Mouse (Mus musculus): ENCODE measurements at regions not wholly inside any gene's neighbourhood (a gene's known extent, or its start where the extent isn't known, plus 50 kb on each side); places are given as distances from the start of the nearest gene placed in this dataset.

DNA sequence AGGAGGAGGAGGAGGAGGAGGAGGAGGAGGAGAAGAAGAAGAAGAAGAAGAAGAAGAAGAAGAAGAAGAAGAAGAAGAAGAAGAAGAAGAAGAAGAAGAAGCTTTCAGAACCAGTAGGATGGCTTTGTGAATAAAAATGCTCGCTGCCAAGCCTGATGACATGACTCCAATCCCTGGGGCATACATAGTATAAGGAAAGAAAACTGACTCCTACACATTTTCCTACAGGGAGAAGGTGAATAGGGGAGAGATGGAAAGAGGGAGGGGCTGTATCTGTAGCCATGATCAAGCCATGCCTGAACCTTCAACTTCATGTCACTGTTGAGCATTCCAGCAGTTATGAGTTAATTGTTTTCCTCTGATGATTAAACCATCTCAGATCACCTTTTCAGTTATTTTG lies 460.2 kb upstream of the Gm10131 start:
- no peak for DNase-seq (ENCODE audit: low read depth in 2 of 2, low spot score in 2 of 2)

DNA sequence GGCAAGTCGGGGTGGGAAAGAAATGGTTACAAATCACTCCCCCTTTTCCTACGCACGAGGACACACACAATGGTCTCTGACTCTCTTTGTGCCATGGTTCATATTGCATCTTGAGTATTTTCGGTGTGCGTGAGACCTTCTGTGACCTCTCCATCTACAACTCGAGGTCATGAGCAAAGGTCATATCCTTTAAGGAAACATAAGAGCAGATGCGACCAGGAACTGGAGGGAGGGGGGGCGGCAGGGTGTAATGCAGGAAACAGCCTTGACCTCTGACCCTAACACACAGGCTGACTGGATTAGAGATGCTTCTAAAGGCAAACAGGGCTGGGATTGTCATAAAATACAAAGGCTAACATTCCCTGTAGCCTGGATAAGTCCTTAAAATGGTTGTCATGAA lies 450.7 kb upstream of the Gm10131 start:
- DNase-seq (ENCODE audit: low read depth in 2 of 2, low spot score in 2 of 2): no peak

DNA sequence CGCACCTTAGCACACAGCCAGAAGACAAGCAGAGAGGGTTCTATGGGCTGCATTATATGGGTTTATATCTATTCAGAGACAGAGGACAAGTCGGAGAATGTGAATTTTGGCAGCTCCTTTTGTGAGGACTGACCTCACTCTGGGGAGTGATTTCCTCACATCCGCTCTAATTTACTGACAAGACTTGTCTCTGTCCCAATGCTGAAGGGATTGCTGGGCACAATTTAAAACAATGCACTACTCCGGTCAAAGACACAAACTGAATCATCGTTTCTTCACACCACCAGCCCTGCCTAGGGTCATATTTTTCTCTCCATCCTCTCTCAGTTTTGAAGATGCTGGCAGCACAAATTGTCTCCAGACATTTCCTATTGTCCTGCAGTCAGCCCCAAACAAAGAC lies 438.2 kb upstream of the Gm10131 start:
- DNase-seq (ENCODE audit: low read depth in 2 of 2, low spot score in 2 of 2): no peak

DNA sequence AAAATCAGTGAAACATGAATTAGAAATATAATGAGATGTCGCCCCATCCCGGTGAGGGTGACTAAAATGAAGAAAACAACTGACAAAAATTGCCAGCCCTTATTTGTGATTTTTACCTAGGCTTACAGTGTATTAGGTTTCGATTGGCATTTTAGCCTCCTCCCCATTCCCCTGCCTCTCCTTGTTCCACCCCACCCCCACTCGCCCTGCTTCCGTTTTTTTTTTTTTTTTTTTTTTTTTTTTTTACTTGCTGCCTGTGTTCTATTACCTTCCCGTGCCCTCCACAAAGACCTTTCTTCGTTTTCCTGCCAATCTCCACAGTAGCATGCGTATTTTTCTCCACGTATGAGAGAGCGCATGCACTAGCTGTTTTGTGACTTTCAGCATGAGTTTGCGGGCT lies 435.3 kb upstream of the Gm10131 start:
- DNase-seq (ENCODE audit: low read depth in 2 of 2, low spot score in 2 of 2): no peak

DNA sequence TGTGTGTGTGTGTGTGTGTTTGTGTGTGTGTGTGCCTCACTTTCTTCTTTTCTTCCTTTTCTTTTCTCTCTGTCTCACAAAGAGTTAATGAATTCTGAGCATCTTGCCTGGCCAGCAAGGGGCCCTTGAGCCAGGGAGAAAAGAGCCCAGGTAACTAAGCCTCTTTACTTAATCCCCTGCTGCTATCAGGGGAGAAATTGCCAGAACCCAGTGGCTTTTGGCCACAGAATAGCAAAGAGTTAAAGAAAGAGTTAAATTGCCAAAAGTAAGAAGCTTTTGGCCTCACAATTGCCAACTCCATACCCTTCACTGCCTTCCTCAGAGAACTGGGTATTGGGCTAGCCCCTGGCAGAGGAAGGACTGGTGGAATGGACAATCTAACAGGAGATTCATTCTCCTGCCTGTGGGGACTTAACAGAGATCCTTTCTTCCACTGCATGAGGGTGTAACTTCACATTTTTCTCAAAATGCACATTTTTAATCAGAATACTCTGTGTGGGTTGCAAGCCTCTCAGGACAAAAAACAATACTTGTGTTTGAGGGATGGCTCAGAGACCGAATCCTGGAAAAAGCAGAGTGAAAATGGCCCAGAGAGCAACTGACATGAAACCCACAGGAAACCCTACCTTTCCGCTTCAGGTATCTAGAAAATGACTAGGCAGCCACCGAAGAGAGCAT lies 431.0 kb upstream of the Gm10131 start:
- DNase-seq (ENCODE audit: low read depth in 2 of 2, low spot score in 2 of 2): no peak

DNA sequence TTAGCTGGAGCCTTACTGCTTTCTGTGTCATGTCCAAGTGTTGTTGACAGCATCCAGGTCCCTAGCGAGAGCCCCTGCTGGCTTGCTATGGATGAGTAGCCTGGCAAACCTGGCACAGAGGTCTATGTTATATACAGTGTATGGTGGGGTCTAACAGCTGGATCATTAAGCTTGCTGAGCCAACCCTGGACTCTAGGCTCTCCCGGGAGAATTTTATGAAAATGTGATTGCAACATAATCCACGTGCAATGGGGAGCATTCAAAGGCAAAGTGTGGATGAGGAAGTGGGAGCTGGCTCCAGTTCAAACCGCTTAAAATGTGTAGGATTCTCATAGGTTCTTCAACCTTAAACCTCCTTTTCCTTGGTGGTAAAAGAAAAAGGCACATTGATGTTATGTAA lies 427.7 kb upstream of the Gm10131 start:
- DNase-seq (ENCODE audit: low read depth in 2 of 2, low spot score in 2 of 2): no peak

DNA sequence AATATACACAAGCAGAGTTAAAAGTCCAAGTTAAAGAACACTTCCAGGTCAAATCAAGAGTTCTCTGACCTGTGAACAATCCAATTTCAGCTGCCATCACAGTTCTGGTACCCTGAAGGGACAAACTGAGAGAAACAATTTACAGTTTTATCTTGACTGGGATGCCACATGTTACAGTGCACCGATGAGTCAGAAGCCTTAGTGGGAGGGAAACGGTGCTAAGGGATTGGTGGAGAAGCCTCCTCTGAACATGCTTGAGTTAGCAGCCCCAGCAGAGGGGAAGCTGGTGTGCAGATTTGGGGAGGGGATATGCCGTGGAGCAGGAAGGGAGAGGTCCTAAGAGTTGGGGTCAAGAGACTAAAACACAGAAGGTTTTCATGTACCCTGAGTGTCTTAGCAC lies 423.9 kb upstream of the Gm10131 start:
- DNase-seq (ENCODE audit: low read depth in 2 of 2, low spot score in 2 of 2): no peak

DNA sequence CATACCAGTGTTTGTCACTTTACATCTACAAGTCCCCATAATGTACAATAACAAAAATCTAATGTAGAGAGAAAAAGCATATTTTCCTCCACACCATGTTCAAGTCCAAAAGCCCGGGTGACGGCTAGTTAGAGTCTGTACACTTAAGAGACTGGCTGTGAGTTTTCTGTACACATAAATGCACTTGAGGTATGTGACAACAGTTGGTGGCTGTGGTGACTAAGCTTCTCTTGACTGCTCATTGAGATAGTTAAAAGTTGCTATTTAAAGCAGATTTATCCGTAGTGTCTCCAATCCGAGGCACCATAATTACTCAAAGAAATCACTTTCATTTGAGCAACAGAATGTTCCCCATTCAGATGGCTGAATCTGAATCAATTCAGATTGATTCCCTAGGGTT lies 421.9 kb upstream of the Gm10131 start:
- no peak for DNase-seq (ENCODE audit: low read depth in 2 of 2, low spot score in 2 of 2)

DNA sequence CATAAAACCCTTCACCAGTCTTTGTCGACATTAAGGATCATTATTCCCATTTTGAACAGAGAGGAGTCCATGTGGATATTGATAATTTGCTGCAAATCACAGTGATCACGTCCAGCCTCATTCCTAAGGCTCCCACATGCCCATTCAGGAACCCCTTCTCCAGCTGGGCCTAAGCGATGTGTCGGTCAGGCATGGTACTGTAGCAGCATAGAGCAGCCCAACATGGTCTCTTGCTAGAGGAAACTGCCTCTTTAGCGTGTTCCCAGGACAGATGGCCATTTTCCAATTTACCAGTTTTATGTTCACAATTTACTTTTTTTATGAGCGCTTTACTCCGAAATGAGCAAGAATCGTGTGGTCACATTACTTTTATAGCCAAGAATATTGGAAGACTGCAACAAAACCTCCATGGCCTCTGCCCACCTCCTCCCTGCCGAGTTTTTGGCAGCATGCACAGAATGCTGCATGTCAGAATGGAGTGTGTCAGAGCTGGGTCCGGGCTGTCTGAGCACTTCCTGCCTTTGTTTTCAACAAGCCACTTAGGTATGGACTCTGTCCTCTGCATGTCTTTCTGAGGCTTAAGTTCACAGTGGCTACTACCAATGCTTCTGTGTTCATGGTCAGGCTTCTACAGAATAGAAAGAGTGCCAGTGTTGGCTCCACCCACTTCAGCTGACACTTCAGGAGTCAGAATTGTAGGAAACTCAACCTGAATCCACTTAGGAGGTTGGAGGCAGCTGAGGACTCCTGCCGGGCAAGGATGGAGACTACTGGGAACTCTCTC lies 419.6 kb upstream of the Gm10131 start:
- no peak for DNase-seq (ENCODE audit: low read depth in 2 of 2, low spot score in 2 of 2)

DNA sequence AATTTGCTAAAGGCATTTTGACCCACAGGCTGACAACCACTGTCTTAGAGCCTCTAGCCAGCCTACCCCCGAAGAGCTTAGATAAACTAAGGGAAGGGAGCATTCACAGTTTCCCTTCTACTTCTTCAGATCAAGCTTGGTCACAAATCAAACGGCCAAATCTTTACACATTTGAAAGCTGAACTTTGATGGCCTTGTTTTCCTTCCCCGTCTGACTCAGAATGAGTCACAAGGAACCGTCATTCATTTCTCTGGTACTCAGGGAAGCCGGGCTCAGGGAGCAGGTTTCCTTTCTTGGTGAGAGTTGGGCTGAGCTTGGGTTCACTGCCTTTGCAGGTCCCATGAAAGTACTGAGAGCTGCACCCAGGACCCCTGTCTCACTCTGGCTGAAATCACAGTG lies 418.5 kb upstream of the Gm10131 start:
- no peak for DNase-seq (ENCODE audit: low read depth in 2 of 2, low spot score in 2 of 2)

DNA sequence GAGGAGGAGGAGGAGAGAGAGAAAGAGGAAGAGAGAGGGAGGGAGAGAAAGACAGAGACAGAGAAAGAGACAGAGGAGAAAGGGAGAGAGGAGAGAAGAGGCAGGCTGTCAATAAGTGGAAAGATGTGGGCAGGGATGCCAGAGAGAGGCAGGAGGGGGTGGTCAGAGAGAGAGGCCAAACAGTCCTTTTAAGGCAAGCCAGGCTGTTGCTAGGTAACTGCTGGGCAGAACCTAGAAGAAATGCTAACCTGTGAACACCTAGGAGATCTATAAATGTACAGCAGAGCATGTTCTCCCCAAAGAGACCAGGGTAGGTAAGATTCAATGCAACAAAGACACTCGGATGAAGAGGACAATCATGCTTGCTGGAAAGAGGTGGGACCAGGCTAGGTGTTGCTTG lies 417.9 kb upstream of the Gm10131 start:
- DNase-seq (ENCODE audit: low read depth in 2 of 2, low spot score in 2 of 2): no peak

DNA sequence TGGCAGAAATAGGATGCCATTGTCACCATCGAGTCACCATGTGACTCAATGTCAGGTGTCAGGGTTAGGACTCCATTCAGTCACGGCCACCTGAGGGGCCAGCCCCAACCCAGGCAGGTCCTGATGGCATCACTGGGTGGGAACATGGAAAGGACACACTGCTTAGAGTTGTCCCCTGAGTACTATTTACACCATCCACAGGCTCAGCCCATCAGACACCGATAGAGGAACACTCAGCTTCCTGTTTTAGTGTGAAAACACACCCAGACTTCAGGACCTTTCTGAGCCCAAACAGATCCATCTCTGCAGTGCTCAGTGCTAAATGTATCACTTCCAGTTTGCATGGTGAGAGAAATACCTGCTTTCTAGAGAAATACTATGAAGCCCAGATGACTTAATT lies 416.7 kb upstream of the Gm10131 start:
- DNase-seq (ENCODE audit: low read depth in 2 of 2, low spot score in 2 of 2): no peak

DNA sequence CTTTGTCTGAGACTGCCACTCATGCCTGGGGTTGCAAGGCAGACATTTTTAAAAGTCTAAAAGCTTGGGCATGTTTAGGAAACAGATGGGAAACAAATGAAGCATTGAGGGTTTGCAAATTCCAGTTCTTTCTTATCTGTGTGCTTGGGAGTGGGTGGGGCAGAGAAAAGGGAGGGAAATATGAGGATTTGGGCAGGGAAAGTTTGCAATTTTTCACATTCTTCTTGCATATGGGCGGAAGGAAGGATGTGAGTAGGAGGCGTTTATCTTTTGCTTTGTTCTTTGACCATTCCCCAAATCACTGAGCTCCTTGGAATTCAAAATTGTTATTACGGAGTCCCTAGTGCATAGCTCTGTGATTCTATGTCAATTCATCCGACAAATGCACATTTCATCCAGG lies 413.7 kb upstream of the Gm10131 start:
- no peak for DNase-seq (ENCODE audit: low read depth in 2 of 2, low spot score in 2 of 2)

DNA sequence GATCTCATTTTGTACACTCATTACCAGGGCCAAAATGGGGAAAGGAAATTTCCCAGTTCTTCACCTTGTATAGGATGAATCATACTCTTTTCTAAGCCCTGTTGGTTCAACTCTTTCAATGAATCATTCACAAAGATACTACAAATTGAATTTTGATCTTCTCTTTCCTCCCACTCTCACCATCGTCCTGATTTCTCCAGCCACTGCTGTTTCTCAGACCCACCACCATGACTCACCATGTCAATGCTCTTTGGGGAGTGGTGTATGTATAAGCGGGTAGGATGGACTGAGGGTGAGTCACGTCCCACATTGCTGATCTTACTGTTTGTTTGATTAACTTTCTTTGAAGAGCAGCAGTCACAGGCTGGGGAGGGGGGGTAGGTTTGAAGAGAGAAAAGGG lies 412.3 kb upstream of the Gm10131 start:
- no peak for DNase-seq (ENCODE audit: low read depth in 2 of 2, low spot score in 2 of 2)

DNA sequence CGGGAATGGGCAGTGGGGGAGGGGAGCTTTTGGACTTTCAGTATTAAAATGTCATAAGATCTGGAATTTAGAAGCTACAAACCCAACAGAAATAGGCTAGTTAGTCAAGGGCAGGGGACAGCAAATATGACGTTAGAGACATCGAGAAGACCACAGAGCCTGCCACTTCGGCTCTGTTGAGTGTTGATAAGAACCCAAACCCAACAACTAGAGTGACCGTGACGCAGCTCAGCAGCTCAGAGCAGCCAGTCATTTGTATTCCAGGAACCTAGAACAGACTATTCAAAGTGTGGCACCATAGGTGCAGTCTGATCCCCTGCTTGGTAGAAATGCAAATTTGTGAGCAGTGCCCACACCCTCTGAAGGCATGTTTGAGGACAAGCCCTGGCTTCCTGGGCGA lies 409.8 kb upstream of the Gm10131 start:
- DNase-seq (ENCODE audit: low read depth in 2 of 2, low spot score in 2 of 2): no peak

DNA sequence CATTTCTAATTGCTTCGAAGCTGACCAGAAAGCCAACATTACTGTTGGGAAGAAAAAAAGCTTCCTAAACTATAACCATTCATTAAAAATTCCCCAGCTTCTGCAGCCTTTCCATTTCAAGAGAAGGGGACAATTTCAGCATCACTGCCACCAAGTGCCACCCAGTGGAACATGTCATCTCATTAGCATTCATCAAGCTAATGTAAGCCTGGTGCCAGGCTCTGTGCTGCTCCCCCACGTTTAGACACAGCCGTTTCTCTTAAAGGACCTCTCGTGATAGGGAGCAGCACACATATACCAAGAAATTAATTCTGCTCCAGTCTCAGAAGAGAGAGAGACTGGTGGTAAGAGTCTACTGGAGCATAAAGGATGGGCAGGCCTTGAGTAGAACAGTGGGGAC lies 409.1 kb upstream of the Gm10131 start:
- DNase-seq (ENCODE audit: low read depth in 2 of 2, low spot score in 2 of 2): no peak

DNA sequence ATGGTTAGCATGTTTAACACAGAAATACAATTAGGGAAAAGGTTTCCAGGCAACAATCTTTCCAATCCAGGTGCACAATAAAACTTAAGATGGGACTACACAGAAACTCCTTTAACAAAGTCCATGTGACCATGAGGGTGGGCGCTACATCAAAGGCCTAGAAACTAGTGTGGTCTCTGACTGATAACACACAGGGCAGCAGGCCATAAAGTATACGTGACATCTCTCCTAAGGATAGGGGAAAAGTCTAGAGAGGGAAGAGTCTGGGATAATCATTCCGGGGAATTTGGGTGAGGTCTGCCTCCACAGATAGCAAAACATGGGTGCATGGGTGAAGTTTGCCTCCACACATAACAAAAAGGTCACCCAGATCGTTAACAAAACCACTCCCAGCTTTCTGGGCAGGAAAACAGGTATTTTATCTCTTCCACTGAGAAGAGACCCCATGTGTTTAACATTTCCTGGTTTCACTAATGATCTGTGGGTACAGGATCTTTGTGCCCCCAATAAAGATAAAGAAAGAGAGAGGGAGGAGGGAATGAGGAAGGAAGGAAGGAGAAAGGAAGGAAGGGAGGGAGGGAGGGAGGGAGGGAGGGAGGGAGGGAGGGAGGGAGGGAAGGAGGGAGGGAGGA lies 402.0 kb upstream of the Gm10131 start:
- DNase-seq (ENCODE audit: low read depth in 2 of 2, low spot score in 2 of 2): no peak

DNA sequence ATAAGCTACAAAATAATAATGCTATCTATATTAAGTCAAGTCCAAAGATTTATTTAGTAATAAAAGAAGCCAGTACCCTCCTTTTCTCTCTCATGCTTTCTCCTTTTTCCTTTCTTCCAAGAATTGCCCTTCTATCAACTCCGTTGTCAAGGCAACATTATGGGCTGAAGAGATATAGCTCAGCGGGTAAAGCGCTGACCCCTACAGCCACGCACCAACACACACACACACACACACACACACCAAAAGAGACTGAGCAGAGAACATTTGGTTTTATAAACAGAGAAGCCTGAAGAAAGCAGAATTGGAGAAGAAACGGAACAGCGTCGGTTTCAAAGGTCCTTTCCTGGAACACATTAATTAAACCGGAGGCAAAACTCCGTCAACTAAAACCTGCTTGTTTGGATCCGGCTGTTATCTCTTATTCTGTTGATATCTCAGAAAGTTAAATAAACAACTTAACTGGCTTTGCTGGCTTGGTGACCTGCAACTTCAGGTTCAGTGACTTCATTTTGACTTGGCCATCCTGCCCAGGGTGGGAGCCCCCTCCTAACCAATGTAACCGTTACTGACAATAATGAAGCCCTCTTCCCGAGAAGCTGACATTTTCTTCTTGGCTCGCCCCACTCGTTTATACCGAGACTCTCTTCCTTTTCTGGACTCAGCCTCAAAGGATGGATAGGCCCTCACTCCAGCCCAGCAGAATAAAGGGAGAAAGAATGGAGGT lies 394.5 kb upstream of the Gm10131 start:
- no peak for DNase-seq (ENCODE audit: low read depth in 2 of 2, low spot score in 2 of 2)

DNA sequence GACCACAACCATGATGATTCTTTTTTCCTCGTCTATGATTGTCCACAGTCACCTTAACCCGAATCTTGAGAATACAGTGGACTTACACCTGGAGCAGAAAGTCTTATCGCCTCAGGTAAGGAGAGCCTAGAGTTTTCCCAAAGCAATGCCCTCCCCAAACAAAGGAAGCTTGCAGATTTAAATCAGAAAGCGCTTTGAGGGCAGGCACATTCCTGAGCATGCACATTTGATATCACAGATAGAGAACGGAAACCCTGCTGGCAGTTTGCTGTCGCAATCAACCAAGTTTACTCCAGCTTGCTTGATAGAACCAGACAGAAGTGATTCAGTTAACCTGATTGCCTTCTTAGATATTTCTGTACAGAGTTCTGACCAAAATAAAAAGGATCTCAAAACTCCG lies 393.6 kb upstream of the Gm10131 start:
- DNase-seq (ENCODE audit: low read depth in 2 of 2, low spot score in 2 of 2): no peak

DNA sequence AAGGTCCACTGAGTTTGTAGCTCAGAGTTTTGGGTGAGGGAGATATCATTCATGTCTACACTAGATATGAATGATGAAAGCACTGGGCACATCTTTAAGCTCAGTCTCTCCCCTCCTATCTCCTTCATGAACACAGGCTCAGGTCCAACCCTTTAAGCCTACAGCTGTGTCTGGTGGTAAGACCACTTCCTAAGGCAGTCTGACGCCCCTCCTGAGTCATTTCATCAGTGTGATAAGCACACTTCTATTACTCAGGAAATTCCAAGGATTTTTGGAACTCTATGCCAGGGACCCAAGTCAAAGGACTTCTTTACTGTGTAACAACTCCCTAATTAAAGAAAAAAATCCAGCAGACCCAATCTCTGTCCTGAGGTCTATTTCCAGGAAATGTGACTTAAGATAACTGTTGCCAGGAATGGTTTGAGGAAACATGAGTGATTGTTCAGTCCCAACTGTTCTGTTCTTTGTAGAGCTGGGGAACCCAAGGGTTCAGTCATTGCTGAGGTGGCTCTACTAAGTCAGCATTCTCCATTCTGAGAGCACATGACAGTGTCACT lies 391.1 kb upstream of the Gm10131 start:
- no peak for DNase-seq (ENCODE audit: low read depth in 2 of 2, low spot score in 2 of 2)

DNA sequence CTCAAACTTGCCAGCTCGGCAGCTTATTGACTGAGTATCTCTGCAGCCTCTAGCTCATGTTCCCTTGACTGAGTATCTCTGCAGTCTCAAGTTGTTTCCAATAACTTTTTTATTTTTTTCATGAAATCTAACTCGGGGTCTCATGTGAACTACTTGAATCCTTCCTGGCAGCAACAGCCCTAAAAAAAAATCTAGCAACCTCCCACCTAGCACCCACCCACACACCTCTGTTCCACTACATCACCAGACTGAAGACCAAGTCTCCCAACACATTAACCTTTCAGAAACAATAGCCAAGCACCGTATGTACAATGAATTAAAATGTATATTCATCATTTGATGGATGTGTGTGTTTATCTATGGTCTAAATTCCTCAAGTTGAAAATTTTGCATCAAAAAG lies 387.7 kb upstream of the Gm10131 start:
- no peak for DNase-seq (ENCODE audit: low read depth in 2 of 2, low spot score in 2 of 2)

DNA sequence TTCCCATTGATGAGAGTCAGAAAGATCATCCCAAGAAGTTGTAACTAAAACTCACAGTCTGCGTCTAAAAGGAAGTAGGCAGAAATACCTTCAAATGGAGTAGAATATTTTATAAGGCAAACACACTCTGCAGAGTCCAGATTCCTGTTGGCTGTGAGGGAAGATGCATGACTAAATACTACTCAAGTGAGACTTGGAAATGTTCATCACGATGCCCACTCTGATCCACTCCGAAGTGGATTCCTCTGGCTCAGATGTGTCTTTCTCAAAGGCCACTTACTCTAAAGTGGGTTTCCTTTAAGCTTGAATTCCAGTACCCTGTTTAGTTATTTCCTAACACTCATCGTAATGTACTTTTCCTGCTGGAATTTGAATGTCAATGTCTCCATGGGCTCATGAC lies 385.2 kb upstream of the Gm10131 start:
- no peak for DNase-seq (ENCODE audit: low read depth in 2 of 2, low spot score in 2 of 2)

Data from CD8-positive naive resting alpha-beta T cell, adult 2 months (primary cell).